Mouse (Mus musculus): ENCODE results near the gene Hck.

Hck gene

DNA sequence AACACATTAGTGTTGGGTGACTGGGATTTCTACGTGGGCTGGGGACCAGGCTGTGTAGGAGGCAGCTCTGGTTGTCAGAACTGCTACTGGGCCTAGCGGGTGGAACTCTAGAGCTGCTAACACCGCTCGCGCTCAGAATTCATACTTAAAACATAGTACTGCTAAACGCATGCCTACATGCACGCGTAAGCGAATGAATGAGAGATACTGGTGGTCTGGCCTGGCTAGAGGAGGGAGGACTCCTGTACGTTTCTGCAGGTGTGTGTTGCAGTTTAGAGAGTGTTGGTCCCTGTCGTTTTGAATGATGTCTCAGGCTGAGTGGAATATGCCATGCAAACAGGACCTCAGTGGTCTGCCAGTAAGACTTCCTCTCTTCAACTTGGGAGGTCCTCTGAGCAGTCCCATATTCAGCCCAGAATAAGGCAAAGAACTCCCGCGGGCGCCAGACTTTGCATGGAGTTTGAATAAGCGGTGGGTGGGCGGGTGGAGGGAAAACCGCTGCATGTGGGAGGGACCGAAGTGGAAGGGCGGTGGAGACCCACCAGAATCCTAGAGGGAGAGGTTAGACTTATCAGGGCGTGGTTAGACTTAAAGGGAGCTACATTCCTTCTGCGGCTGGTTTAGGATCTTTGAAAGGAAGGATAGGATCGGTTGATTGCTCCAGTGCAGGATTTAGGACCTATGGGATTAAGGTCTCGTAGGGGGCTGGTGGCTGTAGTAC lies 1.1 kb upstream of the Hck start:
- no peak for DNase-seq

DNA sequence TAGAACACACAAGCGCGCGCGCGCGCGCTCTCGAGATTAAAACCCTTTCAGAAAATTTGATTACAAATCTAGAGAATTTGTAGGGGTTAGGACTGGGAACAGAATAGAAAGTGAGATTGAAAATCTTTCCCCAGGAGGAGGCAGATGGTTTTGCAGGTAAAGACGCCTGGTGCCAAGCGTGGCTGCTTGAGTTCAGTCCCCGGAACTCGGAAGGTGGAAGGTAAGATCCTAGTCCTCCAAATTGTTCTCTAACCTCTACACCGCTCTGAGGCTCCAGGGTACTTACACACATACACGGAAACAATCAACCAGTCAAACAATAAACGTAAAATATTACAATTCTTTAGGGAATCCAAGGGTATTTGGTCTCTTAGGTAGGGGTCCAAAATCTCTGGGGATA lies 466 bp upstream of the Hck start:
- no peak for DNase-seq

- DNase-seq: no peak
Measured at GRCm38 (mm10) chr2:153109596-153109995, 1.3 kb downstream of the Hck start.

DNA sequence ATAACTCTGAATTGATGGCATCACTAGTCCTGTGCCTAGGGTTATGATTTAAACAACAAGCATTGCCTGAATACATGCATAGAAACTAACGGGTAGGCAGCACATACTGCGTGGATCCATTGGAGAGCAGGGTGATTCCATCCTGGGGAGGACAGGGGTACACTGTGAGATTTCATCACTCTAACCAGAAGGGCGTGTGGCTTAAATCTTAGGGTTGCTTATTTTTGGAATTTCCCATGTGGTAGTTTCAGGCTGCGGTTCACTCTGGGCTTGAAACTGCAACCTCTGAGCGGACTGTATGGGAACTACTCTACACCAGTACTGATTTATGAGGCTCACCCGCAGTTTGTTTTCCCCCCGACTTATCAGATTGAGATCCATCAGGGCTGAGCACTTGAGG lies 3.0 kb downstream of the Hck start:
- DNase-seq: no peak

DNA sequence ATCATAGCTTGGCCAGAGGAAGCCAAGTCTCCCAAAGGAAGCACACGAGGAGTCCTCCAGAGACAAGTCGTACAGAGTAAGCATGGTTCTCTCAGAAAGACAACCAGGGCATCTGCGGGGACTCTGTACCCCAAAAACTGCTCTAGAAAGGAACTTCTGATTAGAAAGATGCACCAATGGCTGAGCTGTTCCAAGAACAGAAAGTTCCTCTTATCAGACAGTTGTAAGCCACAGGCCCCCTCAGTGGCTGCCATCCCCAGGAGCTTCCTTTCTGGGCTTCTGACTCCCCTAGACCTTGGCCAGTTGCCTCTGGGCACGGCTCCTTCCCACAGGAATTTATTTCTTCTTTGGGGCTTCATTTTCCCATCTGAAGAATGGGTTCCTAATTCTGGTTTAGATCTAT lies 7.4 kb downstream of the Hck start:
- DNase-seq: peak; percentile 5

DNA sequence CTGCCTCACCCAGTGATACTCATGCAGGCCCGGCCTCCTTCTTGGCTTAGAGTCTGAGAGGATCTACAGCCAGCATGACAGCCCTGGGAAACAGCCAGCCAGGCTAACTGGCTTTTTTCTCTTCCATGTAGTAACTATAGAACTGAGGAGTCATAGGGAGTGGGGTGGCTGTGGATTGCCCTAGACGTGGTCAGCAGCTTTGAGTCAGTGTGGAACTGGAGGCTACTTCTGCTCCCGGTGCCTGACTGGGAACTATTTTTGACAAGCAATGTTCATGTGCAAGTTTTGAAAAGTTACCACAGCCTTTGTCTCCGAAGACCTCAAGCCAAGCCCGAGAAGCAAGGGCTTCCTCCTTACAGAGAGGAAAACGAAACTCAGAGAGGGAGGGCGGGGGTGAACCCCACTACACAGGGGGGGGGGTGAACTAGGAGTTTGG lies 8.8 kb downstream of the Hck start:
- DNase-seq: peak; percentile 47

DNA sequence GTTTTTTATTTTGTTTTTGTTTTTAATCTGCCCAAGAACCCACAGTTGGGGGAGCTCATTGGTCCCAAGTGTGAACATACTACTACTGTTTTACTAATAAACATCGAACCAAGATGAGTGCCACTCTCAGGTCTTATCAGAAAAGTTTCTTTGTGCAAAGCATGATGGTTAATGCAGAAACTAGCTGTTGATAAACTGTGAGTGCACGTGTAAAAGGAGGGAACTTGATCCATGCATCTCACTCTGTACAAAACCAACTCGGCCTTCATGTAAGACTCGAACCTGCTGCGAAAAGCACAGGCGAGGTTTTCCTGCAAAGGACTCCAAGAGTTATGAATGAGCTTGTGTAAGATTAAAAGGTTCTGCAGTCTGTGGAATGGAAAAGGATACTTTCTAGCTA lies 11.2 kb downstream of the Hck start:
- DNase-seq: no peak

GRCm38 (mm10) chr2:153120126-153120525 lies 11.9 kb downstream of the Hck start:
- DNase-seq: no peak

- no peak for DNase-seq
Measured at GRCm38 (mm10) chr2:153121821-153122615, 13.8 kb downstream of the Hck start.

GRCm38 (mm10) chr2:153122701-153123100 lies 14.4 kb downstream of the Hck start:
- no peak for DNase-seq

GRCm38 (mm10) chr2:153125875-153126274 lies 17.6 kb downstream of the Hck start:
- DNase-seq: no peak

GRCm38 (mm10) chr2:153131019-153131418 lies 22.8 kb downstream of the Hck start:
- DNase-seq: peak; percentile 72

DNA sequence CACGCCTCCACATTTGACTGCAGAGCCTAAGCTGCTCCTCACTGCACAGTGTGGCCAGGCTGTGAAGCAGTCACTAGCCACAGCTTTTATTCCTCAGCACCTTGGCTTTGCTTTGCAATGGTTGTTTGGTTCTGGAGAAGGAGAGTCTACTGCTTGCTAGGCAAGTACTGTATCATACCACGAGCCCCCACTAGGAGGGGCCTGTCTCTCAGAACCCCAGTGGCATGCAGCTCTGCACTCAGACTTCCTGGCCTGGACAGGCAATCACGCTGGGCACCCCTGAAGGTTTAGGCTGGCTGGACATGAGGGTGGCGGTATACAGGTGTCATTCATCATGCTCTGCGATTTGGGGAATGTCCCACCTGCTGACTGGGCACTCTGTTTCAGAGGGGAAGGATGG lies 26.0 kb downstream of the Hck start:
- DNase-seq: peak; percentile 44

- DNase-seq: no peak
Measured at GRCm38 (mm10) chr2:153136211-153136610, 27.9 kb downstream of the Hck start.

GRCm38 (mm10) chr2:153139158-153139557 lies 30.9 kb downstream of the Hck start:
- no peak for DNase-seq

DNA sequence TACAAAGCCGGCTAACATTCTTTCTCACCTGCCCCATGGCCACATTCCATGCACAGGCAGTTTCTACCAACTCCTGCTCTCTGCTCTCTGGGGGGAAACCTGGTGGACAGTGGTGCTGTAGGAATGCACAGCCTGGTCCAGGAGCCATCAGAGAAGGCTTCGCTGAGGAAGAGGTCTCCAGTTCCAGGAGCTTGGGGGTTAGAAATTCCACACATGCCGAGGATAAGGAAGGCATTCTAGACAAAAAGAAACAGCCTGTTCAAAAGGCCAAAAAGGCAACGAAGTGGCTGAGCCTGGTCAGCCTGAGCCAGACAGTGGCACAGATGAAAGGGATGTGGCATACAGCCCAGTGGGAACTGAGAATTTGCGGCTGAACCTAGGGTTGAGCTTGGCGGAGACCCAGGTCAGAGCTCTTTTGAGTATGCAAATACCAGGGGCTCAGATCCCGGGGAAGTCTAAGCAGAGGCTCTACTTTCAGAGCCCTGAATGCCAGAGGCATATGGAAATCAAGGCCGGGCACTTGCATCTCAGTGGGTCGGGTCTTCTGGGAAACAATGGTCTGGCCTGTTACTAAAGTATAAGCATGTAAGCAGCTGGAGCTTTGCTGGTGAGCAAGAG lies 31.8 kb downstream of the Hck start:
- DNase-seq: no peak

GRCm38 (mm10) chr2:153142620-153143199 lies 34.4 kb downstream of the Hck start:
- DNase-seq: peak; percentile 54

DNA sequence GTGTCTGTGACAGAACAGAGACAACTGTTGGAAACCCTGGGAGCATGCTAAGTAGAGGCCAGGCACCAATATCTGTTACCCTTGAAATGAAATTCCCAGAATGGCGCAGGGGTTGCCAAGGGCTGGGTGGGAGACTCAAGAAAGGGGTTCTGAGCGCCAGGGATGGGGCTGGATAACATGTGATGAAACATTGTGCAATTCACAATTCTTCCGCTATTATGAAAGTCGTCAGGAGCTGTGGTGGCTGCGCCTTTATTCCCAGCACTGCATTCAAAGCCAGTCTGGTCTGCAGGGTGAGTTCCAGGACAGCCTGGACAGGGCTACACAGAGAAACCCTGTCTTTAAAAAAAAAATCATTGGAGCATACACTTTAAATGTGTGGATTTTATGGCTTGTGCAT lies 37.1 kb downstream of the Hck start:
- no peak for DNase-seq

DNA sequence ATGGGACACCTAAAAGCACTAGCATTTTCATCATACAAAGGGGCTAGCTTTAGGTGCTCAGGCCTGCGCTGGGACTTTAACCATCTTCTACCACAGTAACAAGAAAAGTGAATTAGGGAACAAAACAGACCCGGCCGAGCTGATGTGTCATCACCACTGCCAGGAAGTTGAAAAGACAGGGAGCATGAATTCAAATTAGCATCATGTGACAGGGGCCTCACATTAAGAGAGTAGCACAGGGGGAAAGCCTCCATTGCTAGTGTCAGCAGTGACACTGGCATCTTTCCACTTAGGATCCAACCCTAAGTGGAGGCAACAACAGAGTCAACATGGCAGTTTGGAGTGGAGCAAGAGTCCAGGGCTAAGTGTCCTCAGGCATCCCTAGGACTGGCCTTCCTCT lies 39.0 kb downstream of the Hck start:
- DNase-seq: no peak

GRCm38 (mm10) chr2:153147715-153148114 lies 39.4 kb downstream of the Hck start:
- DNase-seq: peak; percentile 78

GRCm38 (mm10) chr2:153149742-153150141 lies 41.5 kb downstream of the Hck start:
- DNase-seq: no peak

DNA sequence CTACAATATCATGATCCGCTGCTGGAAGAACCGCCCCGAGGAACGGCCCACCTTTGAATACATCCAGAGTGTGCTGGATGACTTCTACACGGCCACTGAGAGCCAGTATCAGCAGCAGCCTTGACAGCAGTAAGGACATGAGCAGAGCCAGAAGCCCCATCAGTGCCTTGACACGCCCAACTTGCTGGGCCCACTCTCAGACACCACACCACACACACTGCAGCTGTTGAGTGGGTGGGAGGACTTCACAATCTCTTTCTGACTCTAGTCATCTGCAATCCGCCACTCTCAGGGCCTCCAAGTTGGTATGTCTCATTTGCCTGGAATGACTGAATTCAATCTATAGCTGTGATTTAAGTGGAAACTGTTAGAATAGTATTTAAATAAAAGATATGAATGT lies 42.8 kb downstream of the Hck start:
- DNase-seq: no peak

DNA sequence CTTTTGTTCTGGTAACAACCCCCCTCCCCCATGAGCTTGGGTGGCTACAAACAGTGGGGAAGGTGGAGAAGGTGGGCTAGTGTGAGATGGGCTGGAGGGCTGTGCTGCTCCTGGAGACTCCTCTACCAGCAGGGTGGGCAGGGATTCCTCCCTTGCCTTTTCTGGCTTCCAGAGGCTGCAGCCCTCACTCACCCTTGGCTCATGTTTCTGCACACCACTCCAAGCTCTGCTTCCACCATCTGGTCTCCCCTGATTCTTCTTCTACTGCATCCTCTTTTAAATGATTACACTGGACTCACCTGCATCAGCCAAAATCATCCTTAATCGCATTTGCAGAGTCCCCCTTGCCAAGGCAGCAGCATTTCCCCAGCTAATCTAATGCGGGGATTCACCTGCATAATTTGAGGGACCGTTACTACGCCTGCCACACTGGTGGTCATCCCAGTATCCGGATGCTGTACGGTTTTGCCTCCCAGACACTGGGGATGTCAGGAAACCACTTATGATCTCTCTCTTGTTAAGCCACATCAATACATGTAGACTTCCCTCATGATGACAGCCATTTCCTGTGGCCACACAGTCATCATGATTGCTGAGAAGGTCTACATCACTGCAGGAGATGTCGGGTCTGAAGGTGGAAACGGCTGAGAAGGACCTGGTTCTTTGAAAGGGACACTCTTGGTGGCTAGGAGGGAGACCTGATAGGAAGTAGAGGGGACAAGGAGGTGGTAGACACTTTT lies 43.8 kb downstream of the Hck start:
- DNase-seq: no peak
